Mouse (Mus musculus) MEL (cell line): ENCODE measurements around the gene Ifrd1. TPM values are rescaled to one million over a fixed set of nuclear protein-coding genes. Genes with fewer than 3 reads are reported as not detected.

Source experiments
- DNase-seq: peaks from one replicate; pipeline ENCODE4 v3.0.0; 2011; ENCODE audit warnings: low read depth, low spot score
- H3K27ac ChIP-seq: 2 replicates; pipeline ENCODE4 v1.5.1; 2012; ENCODE audit warnings: low read depth, mild to moderate bottlenecking, control low read depth, low read length, moderate library complexity; ENCODE audit not compliant: control insufficient read depth
- H3K27me3 ChIP-seq, 2 experiments: fragments of 150-350 bp in 1 of 2; sonication (generic) in 1 of 2; 2 replicates each; pipeline ENCODE4 v1.6.1; 2012; ENCODE audit warnings: low read length in 2 of 2, mild to moderate bottlenecking in 2 of 2, improper control_type of control experiment in 1 of 2, moderate library complexity in 1 of 2; ENCODE audit not compliant: insufficient read depth in 2 of 2, control insufficient read depth in 1 of 2
- H3K36me3 ChIP-seq, 2 experiments: 2 replicates each; pipeline ENCODE4 v1.6.1; 2012 to 2014; ENCODE audit warnings: low read length in 2 of 2, improper control_type of control experiment in 1 of 2, inconsistent platforms in 1 of 2, mild to moderate bottlenecking in 1 of 2; ENCODE audit not compliant: insufficient read depth in 2 of 2, control insufficient read depth in 1 of 2
- H3K4me1 ChIP-seq, 2 experiments: fragments of 150-350 bp in 1 of 2; sonication (generic) in 1 of 2; 2 replicates each; pipeline ENCODE4 v1.6.1; 2012; ENCODE audit warnings: low read length in 2 of 2, improper control_type of control experiment in 1 of 2, mild to moderate bottlenecking in 1 of 2; ENCODE audit not compliant: insufficient read depth in 2 of 2, control insufficient read depth in 1 of 2
- H3K4me3 ChIP-seq, 2 experiments: fragments of 150-350 bp in 1 of 2; sonication (generic) in 1 of 2; 2 replicates each; pipeline ENCODE4 v1.5.1; 2012; ENCODE audit warnings: low read depth in 2 of 2, low read length in 2 of 2, mild to moderate bottlenecking in 2 of 2, moderate library complexity in 2 of 2, control low read depth in 1 of 2, improper control_type of control experiment in 1 of 2; ENCODE audit not compliant: control insufficient read depth in 1 of 2, insufficient read depth in 1 of 2
- H3K79me2 ChIP-seq: 2 replicates; pipeline ENCODE4 v1.6.1; 2012; ENCODE audit warnings: mild to moderate bottlenecking, low read length, moderate library complexity; ENCODE audit not compliant: control insufficient read depth, poor library complexity, insufficient read depth
- H3K9ac ChIP-seq: 2 replicates; pipeline ENCODE4 v1.6.1; 2012; ENCODE audit warnings: low read depth, mild to moderate bottlenecking, control low read depth, low read length, moderate library complexity; ENCODE audit not compliant: control insufficient read depth, poor library complexity, severe bottlenecking
- H3K9me3 ChIP-seq: fragments of 150-350 bp; sonication (generic); replicated peaks from 2 replicates; pipeline ENCODE4 v1.6.1; 2012; ENCODE audit warnings: mild to moderate bottlenecking, low read length, improper control_type of control experiment, moderate library complexity; ENCODE audit not compliant: insufficient read depth
- BHLHE40 ChIP-seq: IDR thresholded peaks from 2 replicates; pipeline ENCODE4 v1.6.1; 2012; ENCODE audit warnings: low read depth, mild to moderate bottlenecking, inconsistent platforms, low read length, improper control_type of control experiment, borderline replicate concordance
- CHD1 ChIP-seq: IDR thresholded peaks from 2 replicates; pipeline ENCODE4 v1.6.1; 2012; ENCODE audit warnings: low read depth, mild to moderate bottlenecking, inconsistent platforms, low read length, improper control_type of control experiment
- E2F4 ChIP-seq: IDR thresholded peaks from 2 replicates; pipeline ENCODE4 v1.6.1; 2011; ENCODE audit warnings: low read depth, low read length, improper control_type of control experiment, borderline replicate concordance
- ELF1 ChIP-seq: IDR thresholded peaks from 2 replicates; pipeline ENCODE4 v1.6.1; 2014; ENCODE audit warnings: low read depth, mild to moderate bottlenecking, inconsistent platforms, low read length, improper control_type of control experiment, moderate library complexity
- EP300 ChIP-seq, 2 experiments: IDR thresholded peaks; 2 replicates each; pipeline ENCODE4 v1.6.1; 2011; ENCODE audit warnings: improper control_type of control experiment in 2 of 2, low read length in 2 of 2, low read depth in 1 of 2, mild to moderate bottlenecking in 1 of 2
- ETS1 ChIP-seq: IDR thresholded peaks from 2 replicates; pipeline ENCODE4 v1.6.1; 2012; ENCODE audit warnings: low read depth, mild to moderate bottlenecking, inconsistent platforms, low read length, improper control_type of control experiment, moderate library complexity
- GABPA ChIP-seq: IDR thresholded peaks from 2 replicates; pipeline ENCODE4 v1.6.1; 2012; ENCODE audit warnings: low read depth, mild to moderate bottlenecking, inconsistent platforms, low read length, improper control_type of control experiment, moderate library complexity
- KAT2A ChIP-seq: conservative IDR thresholded peaks from 2 replicates; pipeline ENCODE4 v1.6.1; 2012; ENCODE audit warnings: low read depth, low read length, improper control_type of control experiment, inconsistent platforms
- MAFK ChIP-seq: IDR thresholded peaks from 2 replicates; pipeline ENCODE4 v1.6.1; 2011; ENCODE audit warnings: low read depth, mild to moderate bottlenecking, low read length, improper control_type of control experiment, borderline replicate concordance
- MAX ChIP-seq: IDR thresholded peaks from 2 replicates; pipeline ENCODE4 v1.6.1; 2011; ENCODE audit warnings: low read length, improper control_type of control experiment
- MAZ ChIP-seq: IDR thresholded peaks from 2 replicates; pipeline ENCODE4 v1.6.1; 2012; ENCODE audit warnings: low read depth, mild to moderate bottlenecking, inconsistent platforms, low read length, improper control_type of control experiment
- MXI1 ChIP-seq: IDR thresholded peaks from 2 replicates; pipeline ENCODE4 v1.6.1; 2011; ENCODE audit warnings: mild to moderate bottlenecking, low read depth, low read length, improper control_type of control experiment
- MYC ChIP-seq: IDR thresholded peaks from 2 replicates; pipeline ENCODE4 v1.6.1; 2011; ENCODE audit warnings: low read depth, mild to moderate bottlenecking, low read length, improper control_type of control experiment, moderate library complexity
- NRF1 ChIP-seq: IDR thresholded peaks from 2 replicates; pipeline ENCODE4 v1.6.1; 2014; ENCODE audit warnings: low read depth, mild to moderate bottlenecking, inconsistent platforms, low read length, improper control_type of control experiment, moderate library complexity; ENCODE audit not compliant: poor library complexity, insufficient read depth, severe bottlenecking
- POLR2A ChIP-seq, 2 experiments: IDR thresholded peaks; 2 replicates each; pipeline ENCODE4 v1.6.1; 2011 to 2012; ENCODE audit warnings: low read length in 2 of 2, mild to moderate bottlenecking in 2 of 2, control low read depth in 1 of 2, improper control_type of control experiment in 1 of 2, low read depth in 1 of 2, moderate library complexity in 1 of 2; ENCODE audit not compliant: control insufficient read depth in 1 of 2, insufficient read depth in 1 of 2, poor library complexity in 1 of 2
- SMC3 ChIP-seq: IDR thresholded peaks from 2 replicates; pipeline ENCODE4 v1.6.1; 2011; ENCODE audit warnings: low read depth, low read length, improper control_type of control experiment
- UBTF ChIP-seq: IDR thresholded peaks from 2 replicates; pipeline ENCODE4 v1.6.1; 2012; ENCODE audit warnings: low read depth, mild to moderate bottlenecking, inconsistent platforms, low read length, improper control_type of control experiment, moderate library complexity, borderline replicate concordance; ENCODE audit not compliant: insufficient read depth
- USF1 ChIP-seq: IDR thresholded peaks from 2 replicates; pipeline ENCODE4 v1.6.1; 2014; ENCODE audit warnings: low read depth, mild to moderate bottlenecking, inconsistent platforms, low read length, improper control_type of control experiment, moderate library complexity
- ZKSCAN1 ChIP-seq: IDR thresholded peaks from 2 replicates; pipeline ENCODE4 v1.6.1; 2012; ENCODE audit warnings: low read depth, mild to moderate bottlenecking, inconsistent platforms, low read length, improper control_type of control experiment, moderate library complexity
- ZMIZ1 ChIP-seq: IDR thresholded peaks from 2 replicates; pipeline ENCODE4 v1.6.1; 2012; ENCODE audit warnings: low read depth, mild to moderate bottlenecking, inconsistent platforms, low read length, improper control_type of control experiment, moderate library complexity
- ZNF384 ChIP-seq: IDR thresholded peaks from 2 replicates; pipeline ENCODE4 v1.6.1; 2012; ENCODE audit warnings: low read depth, mild to moderate bottlenecking, inconsistent platforms, low read length, improper control_type of control experiment
- polyA plus RNA-seq, 2 experiments: library from polyadenylated mRNA; stranded (reverse) in 1 of 2; unstranded in 1 of 2; fragments of >175 nt in 1 of 2; fragments of >200 nt in 1 of 2; gene quantifications; 2 replicates each; pipeline versions ENCODE4 v1.2.1 to v1.2.4; 2012; ENCODE audit warnings: low replicate concordance in 2 of 2, low read depth in 1 of 2; ENCODE audit not compliant: insufficient read length in 2 of 2, insufficient read depth in 1 of 2, missing spikeins in 1 of 2
- total RNA-seq: library from RNA; depleted of rRNA; stranded (reverse); fragments of 300-350 nt; gene quantifications from 2 replicates; pipeline ENCODE4 v1.2.3, GENCODE M21; 2012

The Ifrd1 gene
- total and polyA plus RNA-seq, 3 experiments = 161 to 167 TPM; not detected in 1

- no peaks in the 10 kb centered on the region for H3K4me1 ChIP-seq
- DNase-seq = no peak
- no peaks in the 10 kb centered on the region for H3K36me3 ChIP-seq
- H3K27me3 ChIP-seq = no peaks in the 10 kb centered on the region
- no peaks in the 10 kb centered on the region for H3K9me3 ChIP-seq
- H3K79me2 ChIP-seq = no peaks in the 10 kb centered on the region
- TF ChIP-seq MAX (no peak), USF1 (no peak), E2F4 (no peak), KAT2A (no peak), BHLHE40 (no peak), MXI1 (no peak), UBTF (no peak), ELF1 (no peak), NRF1 (no peak), EP300 (IDR thresholded peaks at IDR 0.05; ENCODE audit: low read depth in 1 of 2, low read length in 2 of 2) (no peak), GABPA (no peak)
- TF ChIP-seq, all 39 proteins: peak for 0
- Histone ChIP-seq H3K4me3 (no peak overlapping the region), H3K27ac (no peak overlapping the region), H3K9ac (no peak overlapping the region)
These were observed 15.4 kb upstream of the Ifrd1 start for GRCm38 (mm10) chr12:40263712-40264111.

GRCm38 (mm10) chr12:40263006-40263405 is 14.7 kb upstream of the Ifrd1 start:
- no peak overlapping the region for H3K9ac ChIP-seq
- no peak for DNase-seq
- no peaks in the 10 kb centered on the region for H3K79me2 ChIP-seq
- H3K4me3 ChIP-seq = no peak overlapping the region
- no peaks in the 10 kb centered on the region for H3K4me1 ChIP-seq
- H3K27ac ChIP-seq = no peak overlapping the region
- no peaks in the 10 kb centered on the region for H3K9me3 ChIP-seq
- no peak for TF ChIP-seq MAZ
- TF ChIP-seq ZKSCAN1 = no peak
- TF ChIP-seq CHD1 = no peak
- TF ChIP-seq USF1 = no peak
- no peak for TF ChIP-seq POLR2A (IDR thresholded peaks at IDR 0.05; ENCODE audit: control insufficient read depth in 1 of 2, insufficient read depth in 1 of 2, low read depth in 1 of 2, low read length in 2 of 2, poor library complexity in 1 of 2)
- TF ChIP-seq ZMIZ1 = no peak
- TF ChIP-seq MYC = no peak
- no peak for TF ChIP-seq SMC3
- no peak for TF ChIP-seq MAFK
- TF ChIP-seq ZNF384 = no peak
- no peak for TF ChIP-seq ETS1
- TF ChIP-seq, all 39 proteins: peak for 0
- Histone ChIP-seq H3K27me3 (no peaks in the 10 kb centered on the region), H3K36me3 (no peaks in the 10 kb centered on the region)
